Mouse (Mus musculus) mesoderm, embryonic 11.5 days (tissue): ENCODE results near the gene Klrc1.
"Not testable (repeated sequence)": the region's sequence is repeated elsewhere in the genome, so short reads cannot be mapped to it uniquely, and the experiment has no call there.

ENCODE experiments used
- DNase-seq: peaks from one replicate; pipeline ENCODE4 v3.0.0-alpha.2; 2012; ENCODE audit warnings: low read depth, low spot score

Gene Klrc1

DNA sequence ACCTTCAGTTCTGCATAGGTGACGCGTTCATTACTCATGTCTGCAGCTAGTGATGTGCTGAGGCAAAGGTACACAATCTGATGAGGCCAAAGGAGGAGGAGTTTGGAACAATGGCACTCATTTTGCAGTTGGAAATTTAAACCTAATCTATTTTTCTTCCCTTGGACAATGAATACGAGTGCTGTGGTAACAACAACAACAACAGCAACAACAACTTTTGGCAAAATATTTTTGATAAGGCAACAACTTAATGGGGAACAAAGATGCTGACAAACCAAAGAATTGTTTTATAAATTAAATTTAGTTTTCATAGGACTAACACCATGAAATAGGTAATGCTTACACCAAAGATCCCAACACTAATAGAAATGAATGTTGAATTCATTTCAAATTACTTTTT is at the start of gene Klrc1:
TSS of gene Klrc1 (minus strand) at position 101 of the 400 bp plus-strand sequence.
- no peak for DNase-seq

DNA sequence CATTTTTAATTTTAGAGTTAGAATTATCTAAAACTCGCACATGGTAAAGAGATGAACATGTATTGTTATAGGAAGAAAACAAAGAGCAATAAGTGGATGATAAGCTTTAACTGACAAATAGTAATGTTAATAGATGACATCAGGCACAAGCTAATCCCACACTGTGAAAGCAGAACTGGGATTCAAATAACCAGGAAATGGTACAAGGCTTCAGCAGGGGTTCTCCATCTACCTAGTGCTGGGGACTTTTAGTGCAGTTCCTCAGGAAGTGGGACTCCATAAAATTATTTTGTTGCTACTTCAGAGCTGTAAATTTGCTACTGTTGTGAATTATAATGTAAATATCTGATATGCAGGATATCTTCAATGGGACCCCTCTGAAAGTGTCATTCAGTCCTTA is 48.5 kb upstream of the Klrc1 start:
- DNase-seq, result no peak

GRCm38 (mm10) chr6:129721390-129721789 is 42.6 kb upstream of the Klrc1 start:
- no peak for DNase-seq

- peak; percentile 41 for DNase-seq
Measured at GRCm38 (mm10) chr6:129720487-129720886, 41.7 kb upstream of the Klrc1 start.

- no peak for DNase-seq
Measured at GRCm38 (mm10) chr6:129717032-129717431, 38.3 kb upstream of the Klrc1 start, which contains the start of gene Klri1. Gene Klri1 (minus strand): TSS chr6:129717132.

GRCm38 (mm10) chr6:129713566-129713965 is 34.8 kb upstream of the Klrc1 start:
- no peak for DNase-seq

GRCm38 (mm10) chr6:129691436-129691835 is 12.7 kb upstream of the Klrc1 start:
- DNase-seq, result not testable (repeated sequence)

DNA sequence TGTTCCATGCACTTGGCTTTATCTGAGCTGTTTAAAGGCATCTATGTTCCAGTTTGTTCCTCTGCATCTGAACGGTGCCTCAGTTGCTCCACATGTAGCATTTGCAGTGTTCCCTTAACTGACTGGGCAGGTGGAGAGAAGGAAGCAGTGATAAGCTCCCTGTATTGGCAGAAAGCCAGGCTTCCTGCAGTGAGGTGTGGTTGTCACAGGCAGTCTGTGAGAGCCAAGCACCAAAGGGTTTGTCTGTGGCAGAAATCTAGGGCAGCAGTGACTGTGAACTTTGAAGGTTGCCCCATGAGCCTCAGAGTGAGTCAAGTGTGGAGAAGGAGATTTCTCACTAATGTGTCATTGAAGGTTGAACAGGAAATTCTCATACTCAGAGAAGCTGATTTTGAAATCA is 1.6 kb upstream of the Klrc1 start:
- no peak for DNase-seq

- not testable (repeated sequence) for DNase-seq
Measured at GRCm38 (mm10) chr6:129661301-129661700, 17.5 kb downstream of the Klrc1 start.

- not testable (repeated sequence) for DNase-seq
Measured at GRCm38 (mm10) chr6:129660589-129660988, 18.2 kb downstream of the Klrc1 start, which contains the start of gene Klrc2. Gene Klrc2 (minus strand): TSS chr6:129660689.

DNA sequence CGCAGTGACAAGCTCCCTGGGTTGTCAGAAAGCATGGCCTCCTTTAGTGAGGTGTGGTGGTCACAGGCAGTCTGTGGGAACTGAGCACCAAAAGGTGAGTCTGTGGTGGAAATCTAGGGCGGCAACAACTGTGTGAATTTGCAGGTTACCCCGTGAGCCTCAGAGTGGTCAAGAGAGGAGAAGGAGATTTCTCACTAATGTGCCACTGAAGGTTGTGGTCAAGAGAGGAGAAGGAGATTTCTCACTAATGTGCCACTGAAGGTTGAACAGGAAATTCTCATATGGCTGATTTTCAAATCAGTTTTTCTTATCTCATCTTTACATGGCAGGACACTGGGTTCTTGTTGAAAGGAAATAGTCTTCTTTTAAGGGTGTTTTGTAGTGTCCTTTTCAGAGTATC is 34.7 kb downstream of the Klrc1 start:
- DNase-seq, result not testable (repeated sequence)

GRCm38 (mm10) chr6:129643237-129643636 is 35.5 kb downstream of the Klrc1 start, which contains the start of gene Klrc3:
Gene Klrc3 (minus strand): TSS chr6:129643337.
- DNase-seq, result not testable (repeated sequence)

DNA sequence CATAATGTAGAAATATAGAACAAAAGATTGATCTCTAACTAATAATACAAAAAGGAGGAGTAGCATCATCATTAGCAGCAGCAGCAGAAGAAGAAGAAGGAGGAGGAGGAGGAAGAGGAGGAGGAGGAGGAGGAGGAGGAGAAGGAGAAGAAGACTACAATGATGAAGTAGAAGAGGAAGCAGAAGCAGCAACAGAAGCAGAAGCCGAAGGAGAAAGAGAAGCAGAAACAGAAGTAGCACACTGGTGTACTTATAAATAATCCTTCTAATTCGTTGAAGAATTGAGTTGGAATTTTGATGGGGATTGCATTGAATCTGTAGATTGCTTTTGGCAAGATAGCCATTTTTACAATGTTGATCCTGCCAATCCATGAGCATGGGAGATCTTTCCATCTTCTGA is 47.7 kb downstream of the Klrc1 start:
- not testable (repeated sequence) for DNase-seq

- DNase-seq, result no peak
Measured at GRCm38 (mm10) chr6:129623735-129624134, 55.0 kb downstream of the Klrc1 start, which contains the start of gene Klrk1. Gene Klrk1 (minus strand): TSS chr6:129623864.
